Mouse (Mus musculus) cerebellum, adult 2 months (tissue): ENCODE results near the gene Alg14.

ENCODE experiments used
- CTCF ChIP-seq: fragments of 200-500 bp; IDR thresholded peaks from 2 replicates; pipeline ENCODE4 v1.5.1; 2011; ENCODE audit warnings: low read depth, mild to moderate bottlenecking, control low read depth, low read length, moderate library complexity, borderline replicate concordance; ENCODE audit not compliant: insufficient read depth
- POLR2A ChIP-seq: fragments of 200-500 bp; IDR thresholded peaks from 2 replicates; pipeline ENCODE4 v1.6.1; 2011; ENCODE audit warnings: low read length, control low read depth, borderline replicate concordance; ENCODE audit not compliant: insufficient read depth

DNA sequence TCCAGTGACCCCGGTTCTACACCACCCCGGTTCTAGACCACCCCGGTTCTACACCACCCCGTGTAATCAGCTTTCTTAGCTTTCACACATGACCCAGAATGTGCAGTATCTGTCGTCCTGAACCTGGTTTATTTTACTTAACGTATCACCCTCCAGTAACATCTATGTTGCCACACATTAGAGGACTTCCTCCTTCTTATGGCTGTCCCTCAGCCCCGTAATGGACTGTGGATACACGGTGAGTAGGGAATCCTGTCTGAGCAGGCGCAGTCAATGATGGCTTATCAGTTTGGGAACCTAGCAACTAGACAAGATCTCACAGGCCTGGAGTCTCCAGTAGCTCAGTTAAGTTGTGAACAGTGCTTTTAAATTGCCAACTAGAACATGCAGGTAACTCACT is 62.7 kb downstream of the Alg14 start:
- TF ChIP-seq POLR2A: no peak
- no peak for TF ChIP-seq CTCF
